Mouse (Mus musculus) monocyte, adult 2 months (primary cell): ENCODE results near the gene Arhgef3.
A peak's percentile ranks its signal among the peaks of the same experiment; 100 is the strongest.

Experiments
- DNase-seq, 2 experiments: peaks; one replicate each; pipeline ENCODE4 v3.0.0; 2022; ENCODE audit warnings: low spot score in 2 of 2, low read depth in 1 of 2

The Arhgef3 gene

GRCm38 (mm10) chr14:27338034-27338708, 223.5 kb downstream of the Arhgef3 start:
- no peak for DNase-seq

GRCm38 (mm10) chr14:27340682-27341415, 226.2 kb downstream of the Arhgef3 start:
- DNase-seq: no peak

GRCm38 (mm10) chr14:27341486-27341885, 226.8 kb downstream of the Arhgef3 start:
- DNase-seq: no peak

GRCm38 (mm10) chr14:27342451-27342850, 227.8 kb downstream of the Arhgef3 start:
- no peak for DNase-seq

GRCm38 (mm10) chr14:27344250-27344990, 229.7 kb downstream of the Arhgef3 start:
- no peak for DNase-seq

GRCm38 (mm10) chr14:27345051-27345885, 230.6 kb downstream of the Arhgef3 start:
- DNase-seq: no peak

- no peak for DNase-seq
Observed at GRCm38 (mm10) chr14:27347224-27347623, 232.5 kb downstream of the Arhgef3 start.

- DNase-seq: no peak
Observed at GRCm38 (mm10) chr14:27347666-27348065, 233.0 kb downstream of the Arhgef3 start.

- DNase-seq: no peak
Observed at GRCm38 (mm10) chr14:27348088-27348487, 233.4 kb downstream of the Arhgef3 start.

- DNase-seq: no peak
Observed at GRCm38 (mm10) chr14:27348656-27349055, 234.0 kb downstream of the Arhgef3 start.

- no peak for DNase-seq
Observed at GRCm38 (mm10) chr14:27349120-27349519, 234.4 kb downstream of the Arhgef3 start.

GRCm38 (mm10) chr14:27349828-27350729, 235.4 kb downstream of the Arhgef3 start:
- no peak for DNase-seq

- DNase-seq: no peak
Observed at GRCm38 (mm10) chr14:27351051-27351475, 236.4 kb downstream of the Arhgef3 start.

GRCm38 (mm10) chr14:27351476-27352079, 236.9 kb downstream of the Arhgef3 start:
- DNase-seq: peak; percentile 50 to 58

GRCm38 (mm10) chr14:27352470-27352869, 237.8 kb downstream of the Arhgef3 start:
- DNase-seq: no peak

- DNase-seq: no peak
Observed at GRCm38 (mm10) chr14:27355151-27355550, 240.5 kb downstream of the Arhgef3 start.

- no peak for DNase-seq
Observed at GRCm38 (mm10) chr14:27355937-27356336, 241.2 kb downstream of the Arhgef3 start.

- DNase-seq: no peak
Observed at GRCm38 (mm10) chr14:27357139-27357538, 242.4 kb downstream of the Arhgef3 start.

GRCm38 (mm10) chr14:27358202-27358601, 243.5 kb downstream of the Arhgef3 start:
- no peak for DNase-seq
